Mouse (Mus musculus): ENCODE data around the gene Mcf2l.

Gene Mcf2l

GRCm38 (mm10) chr8:12994468-12994867 lies 120.9 kb downstream of the Mcf2l start:
- DNase-seq (ENCODE audit: low read depth, low spot score) = no peak

- no peak for DNase-seq (ENCODE audit: low read depth, low spot score)
Measured at GRCm38 (mm10) chr8:12995481-12995880, 121.9 kb downstream of the Mcf2l start.

- no peak for DNase-seq (ENCODE audit: low read depth, low spot score)
Measured at GRCm38 (mm10) chr8:12996831-12997275, 123.2 kb downstream of the Mcf2l start.

GRCm38 (mm10) chr8:12998331-12998730 lies 124.7 kb downstream of the Mcf2l start:
- DNase-seq (ENCODE audit: low read depth, low spot score) = no peak

- DNase-seq (ENCODE audit: low read depth, low spot score) = no peak
Measured at GRCm38 (mm10) chr8:12999793-13000192, 126.2 kb downstream of the Mcf2l start.

GRCm38 (mm10) chr8:13007458-13007857 lies 133.9 kb downstream of the Mcf2l start:
- DNase-seq (ENCODE audit: low read depth, low spot score) = no peak

GRCm38 (mm10) chr8:13010313-13010712 lies 136.7 kb downstream of the Mcf2l start:
- no peak for DNase-seq (ENCODE audit: low read depth, low spot score)

GRCm38 (mm10) chr8:13019560-13019959 lies 146.0 kb downstream of the Mcf2l start:
- no peak for DNase-seq (ENCODE audit: low read depth, low spot score)

GRCm38 (mm10) chr8:13021830-13022229 lies 148.2 kb downstream of the Mcf2l start:
- DNase-seq (ENCODE audit: low read depth, low spot score) = no peak

- DNase-seq (ENCODE audit: low read depth, low spot score) = no peak
Measured at GRCm38 (mm10) chr8:13025487-13026224, 152.1 kb downstream of the Mcf2l start, which contains the start of gene F7. Gene F7, plus strand, starts transcription at chr8:13026034.

- no peak for DNase-seq (ENCODE audit: low read depth, low spot score)
Measured at GRCm38 (mm10) chr8:13027615-13028014, 154.0 kb downstream of the Mcf2l start.

GRCm38 (mm10) chr8:13028482-13028881 lies 154.9 kb downstream of the Mcf2l start:
- DNase-seq (ENCODE audit: low read depth, low spot score) = no peak

- no peak for DNase-seq (ENCODE audit: low read depth, low spot score)
Measured at GRCm38 (mm10) chr8:13036346-13036812, 162.8 kb downstream of the Mcf2l start.

- DNase-seq (ENCODE audit: low read depth, low spot score) = no peak
Measured at GRCm38 (mm10) chr8:13037015-13037414, 163.4 kb downstream of the Mcf2l start, which contains the start of gene F10. Gene F10, plus strand, starts transcription at chr8:13037308.

GRCm38 (mm10) chr8:13037569-13037968 lies 164.0 kb downstream of the Mcf2l start:
- DNase-seq (ENCODE audit: low read depth, low spot score) = no peak

GRCm38 (mm10) chr8:13039054-13039453 lies 165.4 kb downstream of the Mcf2l start:
- DNase-seq (ENCODE audit: low read depth, low spot score) = no peak

GRCm38 (mm10) chr8:13041459-13041858 lies 167.9 kb downstream of the Mcf2l start:
- no peak for DNase-seq (ENCODE audit: low read depth, low spot score)

- DNase-seq (ENCODE audit: low read depth, low spot score) = no peak
Measured at GRCm38 (mm10) chr8:13047652-13048051, 174.0 kb downstream of the Mcf2l start.

- DNase-seq (ENCODE audit: low read depth, low spot score) = no peak
Measured at GRCm38 (mm10) chr8:13050550-13050949, 176.9 kb downstream of the Mcf2l start.

GRCm38 (mm10) chr8:13057351-13057750 lies 183.7 kb downstream of the Mcf2l start:
- no peak for DNase-seq (ENCODE audit: low read depth, low spot score)

GRCm38 (mm10) chr8:13060441-13061150 lies 187.0 kb downstream of the Mcf2l start, which contains the start of gene Proz:
Gene Proz, plus strand, starts transcription at chr8:13060914.
- no peak for DNase-seq (ENCODE audit: low read depth, low spot score)

- no peak for DNase-seq (ENCODE audit: low read depth, low spot score)
Measured at GRCm38 (mm10) chr8:13063112-13063511, 189.5 kb downstream of the Mcf2l start.
